Mouse (Mus musculus): ENCODE measurements at regions not wholly inside any gene's neighbourhood (a gene's known extent, or its start where the extent isn't known, plus 50 kb on each side); places are given as distances from the start of the nearest gene placed in this dataset.

DNA sequence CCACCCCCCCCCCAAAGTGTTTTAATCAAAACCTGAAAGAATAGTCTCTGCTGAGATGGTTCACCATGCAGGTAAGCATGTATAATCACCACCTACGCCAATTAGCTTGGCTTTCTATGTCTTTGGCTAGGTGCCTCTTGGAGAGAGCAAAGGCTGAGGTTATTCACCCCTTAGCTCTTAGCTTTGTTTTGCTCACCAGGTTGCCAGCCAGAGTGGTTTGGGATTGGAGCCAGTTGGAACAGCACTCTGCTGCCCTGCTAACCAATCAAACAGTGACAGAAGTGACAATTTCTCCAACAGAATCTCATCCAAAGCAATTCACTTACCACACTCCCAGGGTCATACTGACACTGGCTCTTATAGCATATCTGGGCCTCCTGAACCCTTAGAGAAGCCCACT is 162.3 kb upstream of the Bcor start:
- Histone ChIP-seq H3K36me3 (replicated peaks) (no peaks in the 10 kb centered on the region), H3K4me3 (ENCODE audit: low read depth, low read length) (no peak overlapping the region), H3K9me3 (replicated peaks) (no peaks in the 10 kb centered on the region), H3K4me1 (ENCODE audit: insufficient read depth, low read depth, low read length) (peaks cover 7% of the 10 kb centered on the region; the same call in 1 of the 2 replicates), H3K27me3 (ENCODE audit: insufficient read depth, low read length) (peaks cover 7% of the 10 kb centered on the region)
- ATAC-seq (ENCODE audit: extremely low read depth, insufficient number of reproducible peaks, low FRiP score, poor library complexity, severe bottlenecking) (no peak), DNase-seq (ENCODE audit: low spot score) (no peak)
- TF ChIP-seq CTCF (IDR thresholded peaks at IDR 0.05; ENCODE audit: low read depth, low read length): no peak
- TF ChIP-seq TAL1 (conservative IDR thresholded peaks at IDR 0.05; ENCODE audit: low read depth, low read length): no peak
- TF ChIP-seq GATA2 (IDR thresholded peaks at IDR 0.05; ENCODE audit: borderline replicate concordance, low read depth, low read length): no peak
- TF ChIP-seq GATA1 (IDR thresholded peaks at IDR 0.05; ENCODE audit: borderline replicate concordance, low read length): no peak
- TF ChIP-seq POLR2AphosphoS5 (IDR thresholded peaks at IDR 0.05; ENCODE audit: insufficient replicate concordance, low read depth, low read length): no peak

DNA sequence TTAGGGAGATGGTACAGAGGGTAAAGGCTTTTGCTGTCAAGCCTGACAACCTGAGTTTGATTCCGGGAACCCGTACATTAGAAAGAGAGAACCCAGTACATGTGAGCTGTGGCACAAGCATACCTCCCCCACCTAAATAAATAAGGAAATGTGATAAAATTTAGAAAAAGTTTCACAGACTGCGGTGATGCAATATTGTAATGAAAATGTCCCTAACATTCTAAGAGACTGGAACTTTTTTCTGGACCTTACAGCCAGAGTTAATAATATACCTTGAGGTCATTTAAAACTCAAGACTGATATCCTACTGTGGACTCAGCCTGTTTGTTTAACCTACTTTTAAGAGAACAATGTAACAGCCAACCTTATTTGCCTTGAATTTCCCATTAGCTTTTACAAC is 163.1 kb upstream of the Bcor start:
- TF ChIP-seq GATA2 (IDR thresholded peaks at IDR 0.05; ENCODE audit: borderline replicate concordance, low read depth, low read length) (no peak), GATA1 (IDR thresholded peaks at IDR 0.05; ENCODE audit: borderline replicate concordance, low read length) (no peak), TAL1 (conservative IDR thresholded peaks at IDR 0.05; ENCODE audit: low read depth, low read length) (no peak), CTCF (IDR thresholded peaks at IDR 0.05; ENCODE audit: low read depth, low read length) (no peak), POLR2AphosphoS5 (IDR thresholded peaks at IDR 0.05; ENCODE audit: insufficient replicate concordance, low read depth, low read length) (no peak)
- Histone ChIP-seq H3K36me3 (replicated peaks) (no peaks in the 10 kb centered on the region), H3K9me3 (replicated peaks) (no peaks in the 10 kb centered on the region), H3K27me3 (ENCODE audit: insufficient read depth, low read length) (peaks cover 7% of the 10 kb centered on the region), H3K4me3 (ENCODE audit: low read depth, low read length) (no peak overlapping the region), H3K4me1 (ENCODE audit: insufficient read depth, low read depth, low read length) (peaks cover 7% of the 10 kb centered on the region; the same call in 1 of the 2 replicates)
- ATAC-seq (ENCODE audit: extremely low read depth, insufficient number of reproducible peaks, low FRiP score, poor library complexity, severe bottlenecking) (no peak), DNase-seq (ENCODE audit: low spot score) (no peak)

DNA sequence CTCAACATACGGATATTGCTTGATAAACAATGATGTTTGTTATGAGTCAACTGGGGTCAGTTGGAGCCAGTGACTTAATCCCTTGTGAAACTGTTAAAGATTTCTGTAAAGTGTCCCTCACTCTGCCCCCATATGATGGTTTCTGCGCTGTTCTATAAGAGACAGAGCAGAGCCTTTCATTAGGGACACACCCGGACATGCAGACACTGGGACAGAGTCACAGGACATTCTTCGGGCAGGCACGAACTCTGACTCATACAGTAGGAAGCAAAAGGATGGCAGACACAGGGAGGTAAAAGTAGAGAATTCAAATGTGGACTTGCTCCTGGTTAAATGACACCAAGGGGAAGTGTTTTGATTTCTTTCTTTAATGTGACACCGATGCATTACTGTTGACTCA is 163.7 kb upstream of the Bcor start:
- ATAC-seq (ENCODE audit: extremely low read depth, insufficient number of reproducible peaks, low FRiP score, poor library complexity, severe bottlenecking): no peak
- no peaks in the 10 kb centered on the region for H3K9me3 ChIP-seq (replicated peaks)
- no peaks in the 10 kb centered on the region for H3K36me3 ChIP-seq (replicated peaks)
- peaks cover 5% of the 10 kb centered on the region; the same call in 1 of the 2 replicates for H3K4me1 ChIP-seq (ENCODE audit: insufficient read depth, low read depth, low read length)
- no peak for DNase-seq (ENCODE audit: low spot score)
- no peak overlapping the region for H3K4me3 ChIP-seq (ENCODE audit: low read depth, low read length)
- H3K27me3 ChIP-seq (ENCODE audit: insufficient read depth, low read length): peaks cover 7% of the 10 kb centered on the region
- no peak for TF ChIP-seq GATA2 (IDR thresholded peaks at IDR 0.05; ENCODE audit: borderline replicate concordance, low read depth, low read length)
- TF ChIP-seq CTCF (IDR thresholded peaks at IDR 0.05; ENCODE audit: low read depth, low read length): no peak
- no peak for TF ChIP-seq POLR2AphosphoS5 (IDR thresholded peaks at IDR 0.05; ENCODE audit: insufficient replicate concordance, low read depth, low read length)
- no peak for TF ChIP-seq TAL1 (conservative IDR thresholded peaks at IDR 0.05; ENCODE audit: low read depth, low read length)
- TF ChIP-seq GATA1 (IDR thresholded peaks at IDR 0.05; ENCODE audit: borderline replicate concordance, low read length): no peak

DNA sequence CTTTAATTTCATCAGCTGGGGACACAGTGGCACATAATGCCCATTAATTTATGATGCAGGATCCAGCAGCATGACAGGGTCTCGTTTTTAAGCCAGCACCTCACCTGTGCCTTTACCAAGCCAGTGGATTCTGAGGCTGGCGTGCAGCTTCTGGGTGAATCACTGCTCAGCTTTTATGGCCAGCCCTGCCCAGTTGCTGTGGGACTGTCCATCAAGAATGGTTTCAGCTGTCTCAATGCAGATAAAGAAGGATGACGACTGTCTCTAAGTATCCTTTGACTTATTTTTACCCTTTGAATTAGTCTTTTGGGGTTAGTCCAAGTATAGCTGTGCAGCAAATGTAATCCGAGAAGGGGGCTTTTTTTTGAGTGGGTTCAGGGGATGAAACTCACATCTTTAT is 167.3 kb upstream of the Bcor start:
- Histone ChIP-seq H3K27me3 (ENCODE audit: insufficient read depth, low read length) (peaks cover 7% of the 10 kb centered on the region), H3K4me1 (ENCODE audit: insufficient read depth, low read depth, low read length) (no peaks in the 10 kb centered on the region), H3K4me3 (ENCODE audit: low read depth, low read length) (no peak overlapping the region), H3K9me3 (replicated peaks) (no peaks in the 10 kb centered on the region), H3K36me3 (replicated peaks) (no peaks in the 10 kb centered on the region)
- TF ChIP-seq TAL1 (conservative IDR thresholded peaks at IDR 0.05; ENCODE audit: low read depth, low read length) (no peak), CTCF (IDR thresholded peaks at IDR 0.05; ENCODE audit: low read depth, low read length) (no peak), GATA1 (IDR thresholded peaks at IDR 0.05; ENCODE audit: borderline replicate concordance, low read length) (no peak), GATA2 (IDR thresholded peaks at IDR 0.05; ENCODE audit: borderline replicate concordance, low read depth, low read length) (no peak), POLR2AphosphoS5 (IDR thresholded peaks at IDR 0.05; ENCODE audit: insufficient replicate concordance, low read depth, low read length) (no peak)
- no peak for DNase-seq (ENCODE audit: low spot score)
- ATAC-seq (ENCODE audit: extremely low read depth, insufficient number of reproducible peaks, low FRiP score, poor library complexity, severe bottlenecking): no peak

DNA sequence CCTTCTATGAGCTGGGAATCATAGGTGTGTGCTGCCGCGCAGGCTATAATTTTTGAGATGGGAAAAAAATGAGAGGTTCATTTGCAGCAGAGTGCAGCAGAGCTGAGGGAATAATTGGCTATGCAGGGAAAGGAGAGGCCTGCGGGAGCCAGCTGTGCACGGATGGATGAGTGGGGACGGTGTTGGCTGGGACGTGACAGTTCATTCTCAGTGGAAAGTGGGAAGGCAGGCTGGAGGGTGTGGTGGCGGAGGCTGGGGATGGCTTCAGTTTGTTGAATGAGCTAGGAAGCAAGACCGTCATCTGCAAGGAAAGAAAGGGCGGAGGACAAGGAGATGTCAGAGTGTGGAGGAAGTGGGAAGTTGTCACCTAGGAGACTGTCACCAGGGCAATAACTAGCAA is 180.4 kb upstream of the Bcor start:
- Histone ChIP-seq H3K4me3 (ENCODE audit: low read depth, low read length) (no peak overlapping the region), H3K27me3 (ENCODE audit: insufficient read depth, low read length) (no peaks in the 10 kb centered on the region), H3K4me1 (ENCODE audit: insufficient read depth, low read depth, low read length) (no peaks in the 10 kb centered on the region), H3K36me3 (replicated peaks) (no peaks in the 10 kb centered on the region), H3K9me3 (replicated peaks) (no peaks in the 10 kb centered on the region)
- TF ChIP-seq GATA1 (IDR thresholded peaks at IDR 0.05; ENCODE audit: borderline replicate concordance, low read length): no peak
- TF ChIP-seq GATA2 (IDR thresholded peaks at IDR 0.05; ENCODE audit: borderline replicate concordance, low read depth, low read length): no peak
- TF ChIP-seq POLR2AphosphoS5 (IDR thresholded peaks at IDR 0.05; ENCODE audit: insufficient replicate concordance, low read depth, low read length): no peak
- no peak for TF ChIP-seq TAL1 (conservative IDR thresholded peaks at IDR 0.05; ENCODE audit: low read depth, low read length)
- no peak for TF ChIP-seq CTCF (IDR thresholded peaks at IDR 0.05; ENCODE audit: low read depth, low read length)
- DNase-seq (ENCODE audit: low spot score): no peak
- no peak for ATAC-seq (ENCODE audit: extremely low read depth, insufficient number of reproducible peaks, low FRiP score, poor library complexity, severe bottlenecking)

DNA sequence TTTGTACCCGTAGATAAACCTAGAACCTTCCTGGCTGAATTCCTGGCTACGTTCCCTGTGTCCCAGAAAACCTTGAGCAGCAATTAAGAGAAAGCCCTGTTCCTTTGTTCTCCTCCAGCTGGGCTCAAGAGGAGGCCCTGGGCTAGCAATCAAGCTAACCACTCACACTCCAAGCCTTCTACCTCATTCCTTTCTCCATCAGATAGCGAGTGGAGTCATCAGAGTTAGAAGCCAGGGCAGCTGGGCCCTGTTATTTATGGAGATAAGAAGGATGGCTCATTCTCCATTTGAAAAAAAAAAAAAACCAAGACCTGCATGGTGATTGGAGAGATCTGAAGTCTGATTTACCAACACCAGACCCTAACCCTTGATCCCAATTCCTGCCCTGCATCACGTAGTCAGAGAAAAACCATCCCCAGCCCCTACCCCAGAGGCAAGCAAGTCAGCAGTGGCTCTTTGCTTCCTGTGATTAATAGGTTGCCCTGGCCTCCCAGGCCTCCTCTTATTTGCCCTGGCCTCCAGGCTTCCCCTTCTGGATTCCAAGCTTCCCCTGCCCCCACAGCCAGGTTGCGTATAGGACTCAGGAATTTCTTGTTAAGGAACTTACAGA is 181.3 kb upstream of the Bcor start:
- ATAC-seq (ENCODE audit: extremely low read depth, insufficient number of reproducible peaks, low FRiP score, poor library complexity, severe bottlenecking) (no peak), DNase-seq (ENCODE audit: low spot score) (no peak)
- H3K9me3 ChIP-seq (replicated peaks): no peaks in the 10 kb centered on the region
- no peak overlapping the region for H3K4me3 ChIP-seq (ENCODE audit: low read depth, low read length)
- no peaks in the 10 kb centered on the region for H3K27me3 ChIP-seq (ENCODE audit: insufficient read depth, low read length)
- H3K36me3 ChIP-seq (replicated peaks): no peaks in the 10 kb centered on the region
- TF ChIP-seq GATA2 (IDR thresholded peaks at IDR 0.05; ENCODE audit: borderline replicate concordance, low read depth, low read length) (no peak), GATA1 (IDR thresholded peaks at IDR 0.05; ENCODE audit: borderline replicate concordance, low read length) (no peak), TAL1 (conservative IDR thresholded peaks at IDR 0.05; ENCODE audit: low read depth, low read length) (no peak), POLR2AphosphoS5 (IDR thresholded peaks at IDR 0.05; ENCODE audit: insufficient replicate concordance, low read depth, low read length) (no peak), CTCF (IDR thresholded peaks at IDR 0.05; ENCODE audit: low read depth, low read length) (no peak)
- no peaks in the 10 kb centered on the region for H3K4me1 ChIP-seq (ENCODE audit: insufficient read depth, low read depth, low read length)

Measured in G1E (cell line).